Mouse (Mus musculus): ENCODE results near the gene Rbm28. TPM values are rescaled to one million over a fixed set of nuclear protein-coding genes. Genes with fewer than 3 reads are reported as not detected.

Gene Rbm28
- 44.7 TPM for polyA plus RNA-seq (2014; fragmentation: Illumina TruSeq; extraction: RNeasy Lipid Tissue Mini Kit (QIAGEN cat#74804); ENCODE audit: low read depth, low replicate concordance)

DNA sequence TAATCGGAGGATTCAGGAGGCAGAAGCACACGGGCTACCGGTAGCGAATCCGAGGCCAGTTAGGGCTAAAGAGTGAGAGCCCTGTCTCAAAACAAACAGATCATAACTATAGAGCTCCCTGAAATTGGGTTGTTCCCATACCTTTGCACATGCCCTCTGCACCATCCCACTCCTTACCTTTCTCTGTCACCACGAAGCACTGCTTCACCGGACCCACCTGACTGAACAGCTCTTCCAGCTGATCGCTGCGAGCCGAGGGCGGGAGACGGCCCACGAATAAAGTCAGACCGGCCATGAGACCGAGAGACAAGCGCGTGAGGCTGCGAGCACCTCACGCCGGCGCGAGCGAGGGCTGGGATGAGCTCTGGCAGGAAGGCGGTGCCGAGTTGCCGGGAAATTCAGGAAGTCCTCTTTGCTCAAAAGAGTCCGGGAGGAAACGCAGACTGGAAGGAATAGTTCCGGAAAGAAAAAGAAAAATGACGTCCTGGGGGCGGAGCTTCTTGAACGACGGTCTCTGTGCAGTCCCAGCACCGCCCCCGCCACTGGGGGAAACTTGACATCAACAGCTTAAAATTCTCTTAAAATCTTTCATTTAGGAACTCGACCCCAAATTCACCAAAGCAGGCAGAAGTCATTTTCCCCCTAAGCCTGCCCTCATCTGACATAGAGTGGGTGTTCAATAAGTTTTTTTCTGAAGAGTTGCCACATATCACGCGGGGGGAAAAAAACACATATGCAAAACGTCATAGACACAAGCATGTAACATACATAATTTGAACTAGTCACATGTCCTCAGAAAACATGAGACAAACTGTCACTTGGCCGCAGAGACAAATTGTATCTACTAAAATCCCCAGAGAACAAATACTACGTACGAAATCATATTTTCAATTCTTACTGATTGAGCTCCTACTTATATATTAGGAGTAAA lies at the start of gene Rbm28:
Gene Rbm28, minus strand, starts transcription at position 693 of the 931 bp plus-strand sequence.

DNA sequence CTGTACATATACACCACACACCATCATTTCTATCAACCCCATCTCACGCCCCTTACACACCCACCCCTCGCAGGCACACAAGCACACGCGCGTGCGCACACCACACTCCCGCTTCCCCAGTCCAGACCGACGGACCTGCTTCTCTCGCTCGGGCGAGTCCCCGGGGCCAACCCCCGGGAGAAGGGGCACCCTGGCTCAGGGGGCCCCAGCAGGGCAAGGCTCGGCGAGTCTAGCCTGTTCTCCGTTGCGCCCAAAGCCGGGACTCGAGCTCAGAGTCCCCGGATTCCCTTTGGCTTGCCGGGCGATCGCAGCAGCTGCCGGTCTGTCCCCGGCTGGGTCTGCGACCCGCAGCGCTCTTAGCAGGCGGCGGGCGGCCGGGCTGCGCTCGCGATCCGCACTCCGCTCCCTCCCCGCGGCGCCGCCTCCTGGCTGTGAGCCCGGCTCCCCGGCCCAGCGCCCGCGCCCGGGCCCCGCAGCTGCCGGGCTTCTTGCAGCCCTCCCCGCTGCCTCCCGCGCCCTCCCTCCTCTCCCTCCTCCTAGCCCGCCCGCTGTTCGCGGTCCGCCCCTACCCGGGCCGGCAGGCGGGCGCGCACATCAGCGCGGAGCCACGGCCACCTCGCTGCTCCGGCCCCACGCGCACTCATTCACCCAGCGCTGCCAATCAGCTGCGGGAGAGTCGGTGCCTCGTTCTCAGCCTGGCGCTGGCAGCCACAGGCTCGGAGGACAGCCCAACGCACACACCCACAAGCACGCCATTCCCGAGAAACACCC lies 14.3 kb upstream of the Rbm28 start, which contains the start of gene Prrt4:
Gene Prrt4, minus strand, starts transcription at position 697 of the 771 bp plus-strand sequence.

Other genes with a start within 250 kb of the Rbm28 start
- 0.69 TPM for gene Lep, start 104.8 kb downstream of the Rbm28 start, polyA plus RNA-seq (2014; fragmentation: Illumina TruSeq; extraction: RNeasy Lipid Tissue Mini Kit (QIAGEN cat#74804); ENCODE audit: low read depth, low replicate concordance)
- not detected for gene Prrt4, start 14.6 kb upstream of the Rbm28 start, polyA plus RNA-seq (2014; fragmentation: Illumina TruSeq; extraction: RNeasy Lipid Tissue Mini Kit (QIAGEN cat#74804); ENCODE audit: low read depth, low replicate concordance)
- gene Impdh1, start 51.4 kb upstream of the Rbm28 start, polyA plus RNA-seq (2014; fragmentation: Illumina TruSeq; extraction: RNeasy Lipid Tissue Mini Kit (QIAGEN cat#74804); ENCODE audit: low read depth, low replicate concordance) = 3.3 TPM
- gene Hilpda, start 107.5 kb upstream of the Rbm28 start, polyA plus RNA-seq (2014; fragmentation: Illumina TruSeq; extraction: RNeasy Lipid Tissue Mini Kit (QIAGEN cat#74804); ENCODE audit: low read depth, low replicate concordance) = 8.4 TPM
- not detected for gene Fam71f2, start 114.6 kb upstream of the Rbm28 start, polyA plus RNA-seq (2014; fragmentation: Illumina TruSeq; extraction: RNeasy Lipid Tissue Mini Kit (QIAGEN cat#74804); ENCODE audit: low read depth, low replicate concordance)
- gene Fam71f1, start 154.1 kb upstream of the Rbm28 start, polyA plus RNA-seq (2014; fragmentation: Illumina TruSeq; extraction: RNeasy Lipid Tissue Mini Kit (QIAGEN cat#74804); ENCODE audit: low read depth, low replicate concordance) = not detected
- 355 TPM for gene Calu, start 183.1 kb upstream of the Rbm28 start, polyA plus RNA-seq (2014; fragmentation: Illumina TruSeq; extraction: RNeasy Lipid Tissue Mini Kit (QIAGEN cat#74804); ENCODE audit: low read depth, low replicate concordance)
- gene Opn1sw, start 223.5 kb upstream of the Rbm28 start, polyA plus RNA-seq (2014; fragmentation: Illumina TruSeq; extraction: RNeasy Lipid Tissue Mini Kit (QIAGEN cat#74804); ENCODE audit: low read depth, low replicate concordance) = not detected
- 1.5 TPM for gene Ccdc136, start 231.3 kb upstream of the Rbm28 start, polyA plus RNA-seq (2014; fragmentation: Illumina TruSeq; extraction: RNeasy Lipid Tissue Mini Kit (QIAGEN cat#74804); ENCODE audit: low read depth, low replicate concordance)